Mouse (Mus musculus) embryonic facial prominence, embryonic 13.5 days (tissue): ENCODE results near the gene Ubl3. TPM values are rescaled to one million over a fixed set of nuclear protein-coding genes. Genes with fewer than 3 reads are reported as not detected.

Source experiments
- ATAC-seq: fragments of 200-750 bp; cut with Nextera tagmentation; 2 replicates; pipeline ENCODE4 v1.8.0; 2017; ENCODE audit warnings: low read depth; ENCODE audit not compliant: insufficient number of reproducible peaks, insufficient read depth, low FRiP score, low TSS enrichment
- H3K27ac ChIP-seq: fragments of 300-500 bp; sonication (generic); 2 replicates; pipeline ENCODE4 v1.5.1; 2015; ENCODE audit warnings: moderate library complexity, mild to moderate bottlenecking, inconsistent platforms
- H3K27me3 ChIP-seq: fragments of 300-500 bp; sonication (generic); 2 replicates; pipeline ENCODE4 v1.6.1; 2015; ENCODE audit warnings: mild to moderate bottlenecking, inconsistent platforms
- H3K36me3 ChIP-seq: fragments of 300-500 bp; sonication (generic); 2 replicates; pipeline ENCODE4 v1.6.1; 2015; ENCODE audit warnings: mild to moderate bottlenecking, inconsistent platforms
- H3K4me1 ChIP-seq: fragments of 300-500 bp; sonication (generic); 2 replicates; pipeline ENCODE4 v1.6.1; 2015; ENCODE audit warnings: inconsistent platforms
- H3K4me2 ChIP-seq: fragments of 300-500 bp; sonication (generic); 2 replicates; pipeline ENCODE4 v1.6.1; 2015; ENCODE audit warnings: moderate library complexity, mild to moderate bottlenecking, inconsistent platforms
- H3K4me3 ChIP-seq: fragments of 300-500 bp; sonication (generic); 2 replicates; pipeline ENCODE4 v1.5.1; 2015; ENCODE audit warnings: mild to moderate bottlenecking, inconsistent platforms
- H3K9ac ChIP-seq: fragments of 300-500 bp; sonication (generic); 2 replicates; pipeline ENCODE4 v1.6.1; 2015; ENCODE audit warnings: mild to moderate bottlenecking, inconsistent platforms
- H3K9me3 ChIP-seq: fragments of 300-500 bp; sonication (generic); 2 replicates; pipeline ENCODE4 v1.6.1; 2016; ENCODE audit warnings: inconsistent platforms
- WGBS: fragments of 180-500 bp; shearing (Covaris S2); methylation state at CpG from one replicate; pipeline ENCODE4 v1.1.7; 2015; ENCODE audit warnings: mixed read lengths; 5-methylcytosine and 5-hydroxymethylcytosine counted together
- polyA plus RNA-seq: library from polyadenylated mRNA; unstranded; fragments of >200 nt; fragmentation: Nextera tagmentation; extraction: Ambion mirVana; gene quantifications from 2 replicates; pipeline ENCODE4 v1.2.1, GENCODE M21; 2015

Ubl3 gene
- polyA plus RNA-seq = 68.2 and 73.0 TPM in 2 replicates

GRCm38 (mm10) chr5:148552187-148553071, at the start of gene Ubl3:
TSS of gene Ubl3 (minus strand) at chr5:148552789.
- Histone ChIP-seq H3K36me3 (no peaks in the 10 kb centered on the region), H3K9me3 (no peaks in the 10 kb centered on the region), H3K4me2 (peak within 1 kb of the TSS; percentile 82), H3K27me3 (peaks cover 9% of the 10 kb centered on the region), H3K4me1 (peaks cover 42% of the 10 kb centered on the region), H3K4me3 (peak within 1 kb of the TSS; percentile 67), H3K27ac (peak within 1 kb of the TSS; percentile 97), H3K9ac (peak within 1 kb of the TSS; percentile 87)
- under 1% methylated on average over 81 of the region's 95 CpGs for WGBS
- peak; percentile 97 for ATAC-seq

- Histone ChIP-seq H3K4me3 (no peak overlapping the region), H3K9ac (no peak overlapping the region), H3K4me2 (no peak overlapping the region), H3K9me3 (0 out of 2 replicates have a peak, but pooled peaks cover 2% of the 10 kb centered on the region), H3K27ac (no peak overlapping the region), H3K4me1 (peaks cover 8% of the 10 kb centered on the region), H3K36me3 (no peaks in the 10 kb centered on the region), H3K27me3 (no peaks in the 10 kb centered on the region)
- whole genome bisulfite sequencing = 34% methylated on average over 9 of the region's 9 CpGs
- ATAC-seq = no peak
Measured at GRCm38 (mm10) chr5:148598376-148598775, 45.8 kb upstream of the Ubl3 start.

- Histone ChIP-seq H3K4me2 (no peak overlapping the region), H3K4me1 (peaks cover 14% of the 10 kb centered on the region), H3K9ac (no peak overlapping the region), H3K9me3 (no peaks in the 10 kb centered on the region), H3K27ac (no peak overlapping the region), H3K4me3 (no peak overlapping the region), H3K36me3 (no peaks in the 10 kb centered on the region), H3K27me3 (no peaks in the 10 kb centered on the region)
- no peak for ATAC-seq
- 87% methylated on average over 15 of the region's 15 CpGs for WGBS
Measured at GRCm38 (mm10) chr5:148596086-148596753, 43.6 kb upstream of the Ubl3 start.

- H3K4me1 ChIP-seq = peaks cover 21% of the 10 kb centered on the region
- no peaks in the 10 kb centered on the region for H3K36me3 ChIP-seq
- 81% methylated on average over 1 of the region's 1 CpGs for WGBS
- H3K9me3 ChIP-seq = no peaks in the 10 kb centered on the region
- no peak for ATAC-seq
- H3K27ac ChIP-seq = no peak overlapping the region
- no peak overlapping the region for H3K4me3 ChIP-seq
- no peak overlapping the region for H3K4me2 ChIP-seq
- H3K27me3 ChIP-seq = no peaks in the 10 kb centered on the region
- H3K9ac ChIP-seq = no peak overlapping the region
Measured at GRCm38 (mm10) chr5:148595459-148595751, 42.8 kb upstream of the Ubl3 start.

- no peak overlapping the region for H3K9ac ChIP-seq
- no peaks in the 10 kb centered on the region for H3K36me3 ChIP-seq
- no peak overlapping the region for H3K27ac ChIP-seq
- no peak overlapping the region for H3K4me3 ChIP-seq
- H3K27me3 ChIP-seq = no peaks in the 10 kb centered on the region
- no peaks in the 10 kb centered on the region for H3K9me3 ChIP-seq
- WGBS = 78% methylated on average over 3 of the region's 3 CpGs
- H3K4me2 ChIP-seq = no peak overlapping the region
- peaks cover 21% of the 10 kb centered on the region for H3K4me1 ChIP-seq
- ATAC-seq = no peak
Measured at GRCm38 (mm10) chr5:148594693-148595458, 42.3 kb upstream of the Ubl3 start.

- no peak overlapping the region for H3K27ac ChIP-seq
- no peak overlapping the region for H3K9ac ChIP-seq
- 33% methylated on average over 4 of the region's 4 CpGs for WGBS
- no peaks in the 10 kb centered on the region for H3K36me3 ChIP-seq
- no peak overlapping the region for H3K4me2 ChIP-seq
- H3K4me3 ChIP-seq = no peak overlapping the region
- no peak for ATAC-seq
- H3K27me3 ChIP-seq = 0 out of 2 replicates have a peak, but pooled peaks cover 4% of the 10 kb centered on the region
- H3K9me3 ChIP-seq = no peaks in the 10 kb centered on the region
- H3K4me1 ChIP-seq = peaks cover 16% of the 10 kb centered on the region
Measured at GRCm38 (mm10) chr5:148593607-148594006, 41.0 kb upstream of the Ubl3 start.

GRCm38 (mm10) chr5:148591448-148591862, 38.9 kb upstream of the Ubl3 start:
- no peak for ATAC-seq
- Histone ChIP-seq H3K9ac (no peak overlapping the region), H3K4me1 (peaks cover 16% of the 10 kb centered on the region), H3K4me3 (no peak overlapping the region), H3K4me2 (no peak overlapping the region), H3K36me3 (no peaks in the 10 kb centered on the region), H3K27me3 (peaks cover 10% of the 10 kb centered on the region; the same call in 1 of the 2 replicates), H3K9me3 (no peaks in the 10 kb centered on the region), H3K27ac (no peak overlapping the region)
- 26% methylated on average over 7 of the region's 7 CpGs for WGBS

- 37% methylated on average over 20 of the region's 20 CpGs for WGBS
- Histone ChIP-seq H3K9ac (no peak overlapping the region), H3K36me3 (no peaks in the 10 kb centered on the region), H3K4me2 (no peak overlapping the region), H3K4me3 (no peak overlapping the region), H3K27me3 (peaks cover 10% of the 10 kb centered on the region; the same call in 1 of the 2 replicates), H3K27ac (no peak overlapping the region), H3K4me1 (peaks cover 16% of the 10 kb centered on the region), H3K9me3 (no peaks in the 10 kb centered on the region)
- no peak for ATAC-seq
Measured at GRCm38 (mm10) chr5:148590603-148591447, 38.2 kb upstream of the Ubl3 start.

GRCm38 (mm10) chr5:148588987-148589386, 36.4 kb upstream of the Ubl3 start:
- Histone ChIP-seq H3K27me3 (peaks cover 10% of the 10 kb centered on the region; the same call in 1 of the 2 replicates), H3K4me3 (no peak overlapping the region), H3K9me3 (peaks cover 2% of the 10 kb centered on the region; the same call in 1 of the 2 replicates), H3K27ac (no peak overlapping the region), H3K4me2 (no peak overlapping the region), H3K4me1 (peaks cover 16% of the 10 kb centered on the region), H3K9ac (no peak overlapping the region), H3K36me3 (no peaks in the 10 kb centered on the region)
- WGBS = 61% methylated on average over 3 of the region's 3 CpGs
- no peak for ATAC-seq

GRCm38 (mm10) chr5:148588142-148588650, 35.6 kb upstream of the Ubl3 start:
- Histone ChIP-seq H3K4me3 (no peak overlapping the region), H3K4me1 (peaks cover 16% of the 10 kb centered on the region), H3K4me2 (no peak overlapping the region), H3K27me3 (peaks cover 10% of the 10 kb centered on the region; the same call in 1 of the 2 replicates), H3K9me3 (peaks cover 4% of the 10 kb centered on the region; the same call in 1 of the 2 replicates), H3K27ac (no peak overlapping the region), H3K9ac (no peak overlapping the region), H3K36me3 (no peaks in the 10 kb centered on the region)
- ATAC-seq = no peak
- WGBS = 24% methylated on average over 6 of the region's 6 CpGs
